12 mouse cellular contexts compared by ENCODE assay signal in genomic region chr15:36937067-36937657, GRCm38 (mm10).
DNase-seq lines count a peak whose midpoint lies in the region; ATAC-seq and TF ChIP-seq lines count a peak whose summit lies in the region.
"Had no signal": no experiment of that assay in that cellular context is flagged by ENCODE, and none has a peak within 500 bp of the region (broad histone marks: within the 10 kb centered on the region; RNA-seq: fewer than 3 reads in every experiment).

No protein-coding gene starts in this region.

- 0 out of 2 replicates have a peak, but pooled peaks have one; percentile 9 for ATAC-seq in common myeloid progenitor, adult 5-6 weeks (replicated peaks; ENCODE audit: low read depth, poor library complexity, severe bottlenecking)
- ATAC-seq in intestine, embryonic 16.5 days, result no peak
- ATAC-seq: hindbrain, postnatal 0 days; Patski had no signal

- H3K27ac ChIP-seq in intestine, embryonic 16.5 days (ENCODE audit: low read length), result no peak overlapping the region
- H3K27ac ChIP-seq: liver, embryonic 15.5 days had no signal

- no peaks in the 10 kb centered on the region for H3K79me2 ChIP-seq in myocyte (ENCODE audit: control insufficient read depth, insufficient read depth)

- H3K4me2 ChIP-seq in myocyte (ENCODE audit: low read depth), result no peak overlapping the region
- no peak overlapping the region for H3K4me2 ChIP-seq in intestine, embryonic 16.5 days (ENCODE audit: low read depth, low read length)

- DNase-seq in embryo, embryonic 11 days, result peak; percentile 21
- no peak for DNase-seq in embryo, embryonic 10 days (ENCODE audit: low spot score)
- peak; percentile 19 for DNase-seq in lung, adult 2 months
- no peak for DNase-seq in lung, postnatal 10 days
- DNase-seq: left cerebral cortex, postnatal 4 days; right cerebral cortex, postnatal 14 days had no signal

- no peaks in the 10 kb centered on the region for H3K9me3 ChIP-seq in intestine, embryonic 16.5 days (ENCODE audit: control insufficient read depth, low read length)
- H3K9me3 ChIP-seq: liver, embryonic 15.5 days had no signal

- peaks cover 6% of the 10 kb centered on the region for H3K4me1 ChIP-seq in lung, adult 2 months (ENCODE audit: control insufficient read depth, insufficient read depth, low read length)
- peaks cover 26% of the 10 kb centered on the region; the same call in 1 of the 2 replicates for H3K4me1 ChIP-seq in intestine, embryonic 16.5 days (ENCODE audit: control insufficient read depth, insufficient read depth, low read length)

- TF ChIP-seq POLR2A in lung, adult 2 months (IDR thresholded peaks at IDR 0.05; ENCODE audit: borderline replicate concordance, extremely low read depth, low read depth, low read length), result no peak
- no peak for TF ChIP-seq POLR2A in myocyte (IDR thresholded peaks at IDR 0.05; ENCODE audit: insufficient read length, low read depth)

- H3K36me3 ChIP-seq in myocyte (ENCODE audit: control insufficient read depth, insufficient read depth), result no peaks in the 10 kb centered on the region
- H3K36me3 ChIP-seq in intestine, embryonic 16.5 days (ENCODE audit: control insufficient read depth, insufficient read depth, low read length), result no peaks in the 10 kb centered on the region
- H3K36me3 ChIP-seq: liver, embryonic 15.5 days had no signal

- H3K27me3 ChIP-seq in myocyte (ENCODE audit: control insufficient read depth, insufficient read depth, insufficient read length), result no peaks in the 10 kb centered on the region
- H3K27me3 ChIP-seq in intestine, embryonic 16.5 days (replicated peaks; ENCODE audit: control insufficient read depth, insufficient read depth, low read length), result no peaks in the 10 kb centered on the region
- H3K27me3 ChIP-seq: Patski had no signal

- no peak overlapping the region for H3ac ChIP-seq in myocyte (ENCODE audit: control insufficient read depth, insufficient read length)

- TF ChIP-seq CTCF in lung, adult 2 months (IDR thresholded peaks at IDR 0.05; ENCODE audit: insufficient read depth, low read length), result no peak

- no peak overlapping the region for H3K9ac ChIP-seq in intestine, embryonic 16.5 days (ENCODE audit: low read depth, low read length)
- H3K9ac ChIP-seq: liver, embryonic 15.5 days had no signal

- H3K4me3 ChIP-seq in lung, adult 2 months (replicated peaks; ENCODE audit: extremely low read depth, low read depth, low read length), result no peak overlapping the region
- H3K4me3 ChIP-seq in myocyte, result no peak overlapping the region
- H3K4me3 ChIP-seq in intestine, embryonic 16.5 days (ENCODE audit: low read length), result no peak overlapping the region
- H3K4me3 ChIP-seq: liver, embryonic 15.5 days had no signal

- whole genome bisulfite sequencing in lung, adult 2 months, result 78% methylated on average over 11 of the region's 11 CpGs
- 84% methylated on average over 11 of the region's 11 CpGs for WGBS in intestine, embryonic 16.5 days

TF ChIP-seq in myocyte, 11 proteins besides CTCF, POLR2A, EP300 and RAD21:
- TF ChIP-seq MYOG (IDR thresholded peaks at IDR 0.05; ENCODE audit: control insufficient read depth in 1 of 3, insufficient read depth in 1 of 3, insufficient read length in 2 of 3, low read depth in 2 of 3) (peak in 1 of 3 experiments; percentile 12), CEBPB (IDR thresholded peaks at IDR 0.05; ENCODE audit: insufficient read depth, poor library complexity, severe bottlenecking) (no peak), MAX (IDR thresholded peaks at IDR 0.05; ENCODE audit: low read depth) (no peak), SRF (IDR thresholded peaks at IDR 0.05; ENCODE audit: control insufficient read depth, insufficient read length, low read depth) (no peak), TCF3 (IDR thresholded peaks at IDR 0.05; ENCODE audit: insufficient read length, low read depth) (no peak), REST (IDR thresholded peaks at IDR 0.05; ENCODE audit: insufficient read depth, insufficient read length) (no peak), TCF12 (IDR thresholded peaks at IDR 0.05; ENCODE audit: insufficient read depth, poor library complexity, severe bottlenecking) (no peak), MYOD1 (IDR thresholded peaks at IDR 0.05; ENCODE audit: control insufficient read depth in 1 of 3, insufficient read length in 2 of 3, low read depth in 2 of 3) (no peak), POLR2AphosphoS2 (IDR thresholded peaks at IDR 0.05; ENCODE audit: insufficient read length, low read depth) (no peak), USF1 (IDR thresholded peaks at IDR 0.05; ENCODE audit: low read depth) (peak; percentile 69), E2F4 (IDR thresholded peaks at IDR 0.05; ENCODE audit: insufficient read depth) (no peak)
TF ChIP-seq in myocyte: peak in this region for 2.

Comparison
In these comparisons a context has a peak if more than half of its experiments do, and no peak if none do; other contexts are left out.
1. DNase-seq: peak in embryo, embryonic 11 days (single experiment) and lung, adult 2 months (single experiment); none in embryo, embryonic 10 days (single experiment) and lung, postnatal 10 days (single experiment).